Mouse (Mus musculus): ENCODE measurements around the gene 2700081O15Rik. TPM values are rescaled to one million over a fixed set of nuclear protein-coding genes. Genes with fewer than 3 reads are reported as not detected.

The 2700081O15Rik gene
- polyA plus RNA-seq, 1 experiment from 2014 or later, result 15.9 TPM

GRCm38 (mm10) chr19:7400635-7401034 lies 16.8 kb upstream of the 2700081O15Rik start:
- Histone ChIP-seq H3K9ac (no peak overlapping the region), H3K27ac (no peak overlapping the region), H3K4me3 (no peak overlapping the region), H3K9me3 (no peaks in the 10 kb centered on the region), H3K36me3 (replicated peaks) (no peaks in the 10 kb centered on the region), H3K27me3 (replicated peaks) (no peaks in the 10 kb centered on the region), H3K4me1 (no peaks in the 10 kb centered on the region), H3K4me2 (no peak overlapping the region)
- 76% methylated on average over 11 of the region's 11 CpGs for WGBS
- no peak for ATAC-seq (replicated peaks)

GRCm38 (mm10) chr19:7404623-7405229 lies 12.7 kb upstream of the 2700081O15Rik start:
- WGBS, result 78% methylated on average over 9 of the region's 9 CpGs
- ATAC-seq (replicated peaks), result no peak
- no peaks in the 10 kb centered on the region for H3K9me3 ChIP-seq

GRCm38 (mm10) chr19:7412361-7412760 lies 5.1 kb upstream of the 2700081O15Rik start:
- WGBS, result 67% methylated on average over 2 of the region's 2 CpGs
- H3K4me3 ChIP-seq, result no peak overlapping the region
- H3K4me2 ChIP-seq, result no peak overlapping the region
- no peak overlapping the region for H3K27ac ChIP-seq
- no peaks in the 10 kb centered on the region for H3K36me3 ChIP-seq (replicated peaks)
- no peak overlapping the region for H3K9ac ChIP-seq
- no peak for ATAC-seq (replicated peaks)
- H3K27me3 ChIP-seq (replicated peaks), result no peaks in the 10 kb centered on the region
- H3K9me3 ChIP-seq, result no peaks in the 10 kb centered on the region
- H3K4me1 ChIP-seq, result peaks cover 12% of the 10 kb centered on the region

More at GRCm38 (mm10) chr19:7404623-7405229, 12.7 kb upstream of the 2700081O15Rik start:
- Histone ChIP-seq H3K36me3 (replicated peaks) (no peaks in the 10 kb centered on the region), H3K27me3 (replicated peaks) (no peaks in the 10 kb centered on the region), H3K9ac (no peak overlapping the region), H3K4me3 (no peak overlapping the region), H3K27ac (no peak overlapping the region), H3K4me2 (no peak overlapping the region), H3K4me1 (no peaks in the 10 kb centered on the region)

- Histone ChIP-seq H3K4me3 (peak overlapping the region; percentile 83), H3K27ac (peak overlapping the region; percentile 99), H3K9me3 (no peaks in the 10 kb centered on the region), H3K9ac (peak overlapping the region; percentile 89), H3K4me1 (peaks cover 35% of the 10 kb centered on the region), H3K4me2 (peak overlapping the region; percentile 72), H3K36me3 (replicated peaks) (no peaks in the 10 kb centered on the region), H3K27me3 (replicated peaks) (no peaks in the 10 kb centered on the region)
- 0 out of 2 replicates have a peak, but pooled peaks have one; percentile 0 for ATAC-seq (replicated peaks)
- WGBS, result 29% methylated on average over 22 of the region's 22 CpGs
Measured at GRCm38 (mm10) chr19:7415916-7416833, 1.2 kb upstream of the 2700081O15Rik start.

GRCm38 (mm10) chr19:7417911-7418849 lies 755 bp downstream of the 2700081O15Rik start:
- H3K4me1 ChIP-seq, result peaks cover 55% of the 10 kb centered on the region
- ATAC-seq (replicated peaks), result peak; percentile 70
- under 1% methylated on average over 52 of the region's 59 CpGs for WGBS

GRCm38 (mm10) chr19:7419134-7419533 lies 1.7 kb downstream of the 2700081O15Rik start:
- peak overlapping the region; percentile 83 for H3K4me3 ChIP-seq

More at GRCm38 (mm10) chr19:7417911-7418849, 755 bp downstream of the 2700081O15Rik start:
- Histone ChIP-seq H3K36me3 (replicated peaks) (no peaks in the 10 kb centered on the region), H3K9ac (peak overlapping the region; percentile 89), H3K4me3 (peak overlapping the region; percentile 83), H3K27ac (peak overlapping the region; percentile 99), H3K4me2 (peak overlapping the region; percentile 72), H3K27me3 (replicated peaks) (no peaks in the 10 kb centered on the region), H3K9me3 (no peaks in the 10 kb centered on the region)

GRCm38 (mm10) chr19:7420108-7420507 lies 2.7 kb downstream of the 2700081O15Rik start:
- peak overlapping the region; percentile 89 for H3K9ac ChIP-seq
- H3K36me3 ChIP-seq (replicated peaks), result no peaks in the 10 kb centered on the region
- peak overlapping the region; percentile 72 for H3K4me2 ChIP-seq
- H3K4me3 ChIP-seq, result peak overlapping the region; percentile 83
- H3K27me3 ChIP-seq (replicated peaks), result no peaks in the 10 kb centered on the region
- WGBS, result 49% methylated on average over 12 of the region's 12 CpGs
- peak overlapping the region; percentile 99 for H3K27ac ChIP-seq
- no peaks in the 10 kb centered on the region for H3K9me3 ChIP-seq
- ATAC-seq (replicated peaks), result no peak
- H3K4me1 ChIP-seq, result peaks cover 73% of the 10 kb centered on the region

More at GRCm38 (mm10) chr19:7419134-7419533, 1.7 kb downstream of the 2700081O15Rik start:
- 15% methylated on average over 6 of the region's 6 CpGs for WGBS
- Histone ChIP-seq H3K4me2 (peak overlapping the region; percentile 72), H3K4me1 (peaks cover 64% of the 10 kb centered on the region), H3K9ac (peak overlapping the region; percentile 89), H3K27ac (peak overlapping the region; percentile 99), H3K36me3 (replicated peaks) (no peaks in the 10 kb centered on the region), H3K9me3 (no peaks in the 10 kb centered on the region), H3K27me3 (replicated peaks) (no peaks in the 10 kb centered on the region)
- ATAC-seq (replicated peaks), result no peak

GRCm38 (mm10) chr19:7420841-7421601 lies 3.6 kb downstream of the 2700081O15Rik start:
- Histone ChIP-seq H3K4me1 (peaks cover 69% of the 10 kb centered on the region), H3K27me3 (replicated peaks) (no peaks in the 10 kb centered on the region), H3K4me2 (peak overlapping the region; percentile 72), H3K9ac (peak overlapping the region; percentile 44; the same call in 1 of the 2 replicates), H3K27ac (peak overlapping the region; percentile 84), H3K9me3 (no peaks in the 10 kb centered on the region), H3K36me3 (replicated peaks) (peaks cover under 1% of the 10 kb centered on the region; the same call in 1 of the 2 replicates), H3K4me3 (no peak overlapping the region)
- no peak for ATAC-seq (replicated peaks)
- WGBS, result 26% methylated on average over 27 of the region's 27 CpGs

- peak; percentile 16 for ATAC-seq (replicated peaks)
- peaks cover 4% of the 10 kb centered on the region; the same call in 1 of the 2 replicates for H3K36me3 ChIP-seq (replicated peaks)
- peaks cover 62% of the 10 kb centered on the region for H3K4me1 ChIP-seq
- peak overlapping the region; percentile 84 for H3K27ac ChIP-seq
- H3K9ac ChIP-seq, result peak overlapping the region; percentile 44
- peak overlapping the region; percentile 72 for H3K4me2 ChIP-seq
- H3K9me3 ChIP-seq, result no peaks in the 10 kb centered on the region
- WGBS, result 9% methylated on average over 43 of the region's 48 CpGs
- no peaks in the 10 kb centered on the region for H3K27me3 ChIP-seq (replicated peaks)
- peak overlapping the region; percentile 26 for H3K4me3 ChIP-seq
Measured at GRCm38 (mm10) chr19:7421602-7422591, 4.5 kb downstream of the 2700081O15Rik start.

- 7% methylated on average over 33 of the region's 35 CpGs for WGBS
- peak overlapping the region; percentile 84 for H3K27ac ChIP-seq
- peaks cover 11% of the 10 kb centered on the region for H3K36me3 ChIP-seq (replicated peaks)
- H3K4me1 ChIP-seq, result peaks cover 62% of the 10 kb centered on the region
- no peaks in the 10 kb centered on the region for H3K27me3 ChIP-seq (replicated peaks)
- peak overlapping the region; percentile 44 for H3K9ac ChIP-seq
- H3K4me3 ChIP-seq, result peak overlapping the region; percentile 26
- ATAC-seq (replicated peaks), result peak; percentile 1; the same call in 1 of the 2 replicates
- H3K9me3 ChIP-seq, result no peaks in the 10 kb centered on the region
- peak overlapping the region; percentile 72 for H3K4me2 ChIP-seq
Measured at GRCm38 (mm10) chr19:7422656-7423027, 5.2 kb downstream of the 2700081O15Rik start.

Measured in midbrain, embryonic 15.5 days (tissue).